Comparison of ENCODE assay signal across 19 mouse cellular contexts in genomic region chr17:56271609-56272253, GRCm38 (mm10). TPM values are rescaled to one million over a fixed set of nuclear protein-coding genes. Genes with fewer than 3 reads are reported as not detected.
"Had no signal": no experiment of that assay in that cellular context is flagged by ENCODE, and none has a peak within 500 bp of the region (broad histone marks: within the 10 kb centered on the region; RNA-seq: fewer than 3 reads in every experiment).

No protein-coding gene starts in this region.

- ATAC-seq: midbrain, embryonic 16.5 days had no signal

- H3K27ac ChIP-seq: limb, embryonic 10.5 days; lung, embryonic 15.5 days; midbrain, embryonic 12.5 days; stomach, embryonic 15.5 days had no signal

- H3K9ac ChIP-seq: lung, embryonic 15.5 days; midbrain, embryonic 12.5 days; stomach, embryonic 15.5 days had no signal

- H3K36me3 ChIP-seq: midbrain, embryonic 12.5 days had no signal

- DNase-seq: kidney, adult 9 months; right cerebral cortex, postnatal 14 days; thymus, adult 18-20 months; thymus, postnatal 14 days had no signal

- H3K27me3 ChIP-seq: lung, embryonic 15.5 days; midbrain, embryonic 12.5 days; stomach, embryonic 15.5 days had no signal

- H3K4me3 ChIP-seq: limb, embryonic 10.5 days; lung, embryonic 15.5 days; midbrain, embryonic 12.5 days; stomach, embryonic 15.5 days had no signal

- H3K9me3 ChIP-seq: limb, embryonic 10.5 days; lung, embryonic 15.5 days; midbrain, embryonic 12.5 days; stomach, embryonic 15.5 days had no signal

- H3K4me2 ChIP-seq: liver, embryonic 11.5 days; lung, embryonic 15.5 days; midbrain, embryonic 12.5 days; stomach, embryonic 15.5 days had no signal

RNA-seq across cellular contexts. Expression of gene Arrdc5, which starts 28.4 kb away (rescaled TPM):
- total RNA-seq: layer of hippocampus, adult 8-10 months; layer of hippocampus, postnatal 14 days; left cerebral cortex, adult 18-20 months; left cerebral cortex, postnatal 14 days; megakaryocyte-erythroid progenitor cell, adult 5-6 weeks had no signal
- polyA plus RNA-seq: large intestine, adult 2 months; limb, embryonic 10.5 days; limb, embryonic 14.5 days; liver, embryonic 11.5 days; liver, embryonic 16.5 days; lung, embryonic 15.5 days; midbrain, embryonic 12.5 days; midbrain, embryonic 16.5 days; neural tube, embryonic 14.5 days; stomach, embryonic 15.5 days had no signal
